Mouse (Mus musculus) gastrocnemius, adult 2 months (tissue): ENCODE results near the gene Slc27a1. TPM values are rescaled to one million over a fixed set of nuclear protein-coding genes. Genes with fewer than 3 reads are reported as not detected.
A peak's percentile ranks its signal among the peaks of the same experiment; 100 is the strongest.
"Not testable (repeated sequence)": the region's sequence is repeated elsewhere in the genome, so short reads cannot be mapped to it uniquely, and the experiment has no call there.

Source experiments
- DNase-seq: peaks from one replicate; pipeline ENCODE4 v3.0.0; 2022
- H3K27ac ChIP-seq: fragments of 200-600 bp; 2 replicates; pipeline ENCODE4 v1.8.1; 2022; ENCODE audit warnings: mild to moderate bottlenecking
- H3K4me3 ChIP-seq: fragments of 200-600 bp; 2 replicates; pipeline ENCODE4 v1.8.1; 2022; ENCODE audit warnings: mild to moderate bottlenecking, moderate library complexity
- CTCF ChIP-seq: fragments of 200-600 bp; IDR thresholded peaks from 2 replicates; pipeline ENCODE4 v1.8.1; 2022; ENCODE audit warnings: antibody characterized with exemption, mild to moderate bottlenecking, moderate library complexity
- intact Hi-C: fragments of 180-260 bp; cut with DNase I; formaldehyde crosslinking; loops from one replicate; pipeline ENCODE4 v1.15.1; 2025
- long read RNA-seq, 2 experiments: library from polyadenylated mRNA; stranded (forward); transcript quantifications; one replicate each; pipeline ENCODE4 v2.0.0; 2021
- total RNA-seq, 2 experiments: library from RNA; stranded (reverse); gene quantifications; 2 replicates each; pipeline ENCODE4 v1.2.3; 2021

Slc27a1 gene
- total RNA-seq = 100 to 1,000 TPM in 1 of 2 experiments, 10 to 100 TPM in 1; 57.2 to 116 TPM
- long read RNA-seq, experiment 1, transcript Slc27a1-207 (13 exons, 2,730 nt) = major isoform, 20 of 161 reads
- long read RNA-seq, experiment 1, transcript Slc27a1-201 (14 exons, 2,795 nt) = minor isoform, 14 of 161 reads
- long read RNA-seq, experiment 1, transcript Slc27a1-205 (11 exons, 3,207 nt) = minor isoform, 5 of 161 reads
- long read RNA-seq, experiment 1, partial matches to known transcripts = 27 of 161 reads
- long read RNA-seq, experiment 1, other reads (novel, unspliced or antisense) = 95 of 161 reads
- long read RNA-seq, experiment 2, transcript Slc27a1-201 (14 exons, 2,795 nt) = major isoform, 23 of 175 reads
- long read RNA-seq, experiment 2, transcript Slc27a1-207 (13 exons, 2,730 nt) = minor isoform, 13 of 175 reads
- long read RNA-seq, experiment 2, partial matches to known transcripts = 32 of 175 reads
- long read RNA-seq, experiment 2, other reads (novel, unspliced or antisense) = 105 of 175 reads

GRCm38 (mm10) chr8:71568387-71568937 lies at the start of gene Slc27a1:
Gene Slc27a1 (plus strand): TSS chr8:71568882.
- peak within 1 kb of the TSS; percentile 75 for H3K4me3 ChIP-seq
- peak; percentile 90 for DNase-seq
- no peak for TF ChIP-seq CTCF
- H3K27ac ChIP-seq = peak within 1 kb of the TSS; percentile 90
- intact Hi-C loops = no loop called here

DNA sequence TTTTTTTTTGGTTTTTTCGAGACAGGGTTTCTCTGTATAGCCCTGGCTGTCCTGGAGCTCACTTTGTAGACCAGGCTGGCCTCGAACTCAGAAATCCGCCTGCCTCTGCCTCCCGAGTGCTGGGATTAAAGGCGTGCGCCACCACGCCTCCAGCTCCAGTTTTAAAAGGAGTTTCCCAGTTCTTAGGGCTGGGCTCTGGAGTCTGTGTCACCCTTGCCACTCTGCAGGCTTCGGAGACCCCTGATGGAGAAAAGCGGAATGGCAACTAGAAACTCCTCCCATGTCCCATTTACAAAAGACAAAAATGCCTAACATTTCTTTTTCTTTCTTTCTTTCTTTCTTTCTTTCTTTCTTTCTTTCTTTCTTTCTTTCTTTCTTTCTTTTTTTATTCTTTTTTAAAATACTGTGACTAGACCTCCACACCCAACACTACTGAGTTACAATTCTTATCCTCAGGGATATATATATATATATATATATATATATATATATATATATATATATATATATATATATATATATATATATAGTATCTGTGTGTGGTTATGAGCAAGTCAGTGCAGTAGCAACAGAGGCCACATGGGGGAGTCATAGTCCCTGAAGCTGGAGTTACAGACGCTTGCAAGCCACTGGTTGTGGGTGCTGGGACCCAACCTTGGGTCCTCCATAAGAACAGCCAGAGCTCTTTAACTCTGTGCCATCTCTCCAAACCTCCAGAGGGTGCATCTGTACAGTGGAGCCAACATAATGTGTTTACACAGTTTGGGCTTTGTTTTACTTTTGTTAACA lies 49.5 kb upstream of the Slc27a1 start:
- peak; percentile 68 for DNase-seq
- TF ChIP-seq CTCF = peak; percentile 64

GRCm38 (mm10) chr8:71521634-71522033 lies 47.0 kb upstream of the Slc27a1 start:
- peak; percentile 99; the same call in 1 of the 2 replicates for TF ChIP-seq CTCF
- H3K4me3 ChIP-seq = peak overlapping the region; percentile 40

More for the DNA sequence above, 49.5 kb upstream of the Slc27a1 start:
- intact Hi-C loops, H3K4me3 ChIP-seq, H3K27ac ChIP-seq: not testable (repeated sequence)

DNA sequence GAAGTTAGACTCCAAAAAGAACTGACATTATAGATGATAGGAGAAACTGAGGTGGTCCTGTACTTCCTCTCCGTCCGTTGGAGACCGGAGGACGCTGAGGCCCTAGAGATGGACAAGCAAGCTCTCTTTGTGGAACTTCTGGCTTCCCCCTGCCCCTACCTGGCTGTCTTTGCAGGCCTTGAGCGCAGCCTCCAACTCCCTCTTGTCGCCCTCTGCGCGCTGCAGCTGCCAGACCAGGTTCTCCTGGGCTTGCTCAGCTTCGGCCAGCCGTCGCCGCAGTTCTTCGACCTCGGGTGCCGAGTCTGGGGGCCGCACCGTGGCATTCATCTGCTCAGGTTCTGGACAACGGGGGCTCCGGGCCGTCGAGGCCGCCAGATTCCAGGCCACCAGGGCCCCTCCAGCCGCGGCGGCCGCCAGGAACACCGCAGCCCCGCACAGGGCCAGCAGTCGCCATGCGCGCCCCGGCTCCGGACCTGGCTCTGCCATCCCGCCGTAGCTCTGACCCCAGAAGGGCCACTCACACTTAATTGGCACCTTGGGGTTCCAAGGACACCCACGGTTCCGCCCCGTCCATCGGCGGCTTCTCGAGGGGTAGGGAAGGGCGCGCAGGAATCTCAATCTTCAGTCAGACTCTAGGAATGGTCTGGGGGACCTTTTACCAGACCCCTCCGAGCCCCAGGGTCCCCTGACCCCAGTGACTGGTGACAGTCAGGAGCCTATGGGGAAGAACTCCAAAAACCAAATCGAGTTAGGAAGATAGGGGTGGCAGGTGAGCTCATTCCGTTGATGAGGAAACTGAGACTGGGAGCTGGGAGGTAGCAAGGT lies 43.2 kb upstream of the Slc27a1 start, which contains the start of gene Ccdc194:
Gene Ccdc194, minus strand, starts transcription at position 486 of the 825 bp plus-strand sequence.
- intact Hi-C loops = no loop called here
- peak within 1 kb of the TSS; percentile 66 for H3K27ac ChIP-seq
- no peak for TF ChIP-seq CTCF
- H3K4me3 ChIP-seq = no peak within 1 kb of the TSS
- DNase-seq = no peak

More at GRCm38 (mm10) chr8:71521634-71522033, 47.0 kb upstream of the Slc27a1 start:
- DNase-seq = peak; percentile 96
- H3K27ac ChIP-seq = no peak overlapping the region
- intact Hi-C loops = loop anchor here (1.0 to 5.0 kb wide), 3 partner anchors 25 to 80 kb away; partner anchors contain the start of genes Ano8 and Gtpbp3

DNA sequence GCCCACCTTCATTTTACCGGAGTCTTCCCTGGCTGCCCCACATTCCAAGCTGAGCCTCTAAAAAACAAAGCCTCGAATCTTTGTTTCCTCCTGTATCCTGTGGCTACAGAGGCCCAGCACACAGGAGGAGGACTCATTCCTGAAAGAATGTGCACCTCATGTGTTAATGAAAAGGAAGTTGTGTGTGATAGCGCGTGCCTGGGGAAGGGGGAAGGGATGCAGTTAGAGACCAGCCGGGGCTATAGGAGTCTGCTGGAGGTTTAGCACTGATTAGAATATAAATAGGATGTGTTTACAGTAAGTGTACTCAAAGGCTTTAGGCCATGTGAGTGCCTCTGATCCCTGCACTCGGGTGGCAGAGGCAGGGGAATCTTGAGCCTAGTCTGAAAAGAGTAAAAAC lies 42.4 kb upstream of the Slc27a1 start:
- peak overlapping the region; percentile 66 for H3K27ac ChIP-seq
- TF ChIP-seq CTCF = no peak
- DNase-seq = no peak
- H3K4me3 ChIP-seq = no peak overlapping the region
- intact Hi-C loops = no loop called here

GRCm38 (mm10) chr8:71527162-71527870 lies 41.4 kb upstream of the Slc27a1 start:
- H3K27ac ChIP-seq = peak overlapping the region; percentile 83
- no peak overlapping the region for H3K4me3 ChIP-seq
- no peak for DNase-seq
- no peak for TF ChIP-seq CTCF
- intact Hi-C loops = no loop called here

- peak; percentile 26 for DNase-seq
- TF ChIP-seq CTCF = no peak
- intact Hi-C loops = no loop called here
- Histone ChIP-seq H3K27ac (peak overlapping the region; percentile 83), H3K4me3 (no peak overlapping the region)
These were observed 40.2 kb upstream of the Slc27a1 start for GRCm38 (mm10) chr8:71528362-71529073.

DNA sequence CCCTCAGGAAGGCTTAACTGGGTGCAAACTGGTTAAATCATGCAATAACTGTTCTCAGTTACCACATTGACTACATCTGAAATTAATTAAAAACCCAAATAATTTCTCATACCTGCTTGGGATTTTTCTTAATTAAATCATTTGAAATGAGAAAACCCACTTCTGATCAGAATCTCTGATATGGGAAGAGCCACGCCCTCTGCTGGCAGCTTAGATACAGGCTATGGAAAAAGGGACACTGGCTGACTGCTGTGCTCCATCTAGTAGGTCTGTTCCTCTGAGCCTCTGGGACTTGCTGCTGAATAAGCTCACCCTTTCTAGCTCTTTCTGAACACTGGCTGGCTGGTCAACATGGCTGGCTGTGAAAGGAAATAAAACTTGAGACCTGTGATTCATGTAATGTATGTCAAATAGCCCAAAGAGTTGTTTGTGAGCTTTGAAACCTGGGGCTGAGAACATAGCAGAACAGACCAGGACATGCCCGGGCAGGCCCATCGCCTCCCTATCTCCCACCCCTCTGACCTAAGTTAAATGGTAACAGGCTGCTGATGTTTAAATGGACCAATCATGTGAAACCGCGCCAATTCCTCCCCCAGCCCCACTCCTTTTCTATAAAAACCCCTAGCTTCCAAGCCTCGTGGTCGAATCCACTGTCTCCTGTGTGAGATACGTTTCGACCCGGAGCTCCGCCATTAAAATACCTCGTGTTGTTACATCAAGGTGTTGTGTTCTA lies 37.8 kb upstream of the Slc27a1 start:
- TF ChIP-seq CTCF = peak; percentile 70
- H3K4me3 ChIP-seq, H3K27ac ChIP-seq, intact Hi-C loops: not testable (repeated sequence)
- DNase-seq = peak; percentile 43

DNA sequence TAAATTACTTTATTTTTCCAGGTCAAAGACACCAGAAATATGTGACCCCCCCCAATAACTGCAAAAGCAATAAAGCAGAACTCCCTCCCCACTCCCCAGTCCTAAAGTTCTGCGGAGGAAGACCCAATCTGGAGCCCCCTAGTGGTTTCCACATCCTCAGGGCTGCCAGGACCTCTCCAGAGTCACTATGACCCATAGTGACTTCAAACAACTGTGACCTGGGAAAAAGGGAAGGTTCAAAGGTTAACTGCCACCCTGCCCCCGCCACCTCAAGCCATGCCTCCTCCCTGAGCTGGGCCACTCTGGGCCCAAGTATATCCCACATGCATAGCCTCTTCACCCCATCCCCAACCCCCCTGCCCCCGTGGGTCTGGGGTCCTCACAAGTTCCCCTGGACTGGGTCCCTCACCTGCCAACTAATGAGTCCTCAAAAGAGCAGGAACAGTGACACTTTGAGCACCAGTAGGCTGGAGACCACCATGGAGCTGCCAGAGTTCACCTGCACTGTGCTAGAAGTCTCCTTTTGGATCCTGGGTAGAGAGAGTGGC lies 34.3 kb upstream of the Slc27a1 start:
- Histone ChIP-seq H3K27ac (no peak overlapping the region), H3K4me3 (no peak overlapping the region)
- peak; percentile 19; the same call in 1 of the 2 replicates for TF ChIP-seq CTCF
- DNase-seq = no peak
- intact Hi-C loops = no loop called here

- TF ChIP-seq CTCF = no peak
- Histone ChIP-seq H3K4me3 (peak overlapping the region; percentile 85), H3K27ac (no peak overlapping the region)
- no peak for DNase-seq
- intact Hi-C loops = loop anchor here (5.0 kb wide), 1 partner anchor 93 kb away; no protein-coding TSS in a partner anchor
These were observed 33.0 kb upstream of the Slc27a1 start for GRCm38 (mm10) chr8:71535663-71536062.
